Mouse (Mus musculus): Measurements from ENCODE around the gene Dlgap4. TPM values are rescaled to one million over a fixed set of nuclear protein-coding genes. Genes with fewer than 3 reads are reported as not detected.

The Dlgap4 gene
- polyA plus RNA-seq, 1 experiment from 2014 or later = 74.8 TPM

GRCm38 (mm10) chr2:156732109-156732508 lies 118.6 kb downstream of the Dlgap4 start:
- Histone ChIP-seq H3K4me2 (ENCODE audit: low read length) (no peak overlapping the region), H3K4me3 (ENCODE audit: low read depth, low read length) (no peak overlapping the region), H3K27me3 (replicated peaks; ENCODE audit: control insufficient read depth, insufficient read depth, low read length) (no peaks in the 10 kb centered on the region), H3K4me1 (replicated peaks; ENCODE audit: control insufficient read depth, insufficient read depth, low read length) (peaks cover 37% of the 10 kb centered on the region), H3K9ac (ENCODE audit: low read length) (no peak overlapping the region), H3K36me3 (ENCODE audit: control insufficient read depth, insufficient read depth, low read length) (no peaks in the 10 kb centered on the region), H3K9me3 (ENCODE audit: control insufficient read depth, low read length) (no peaks in the 10 kb centered on the region), H3K27ac (ENCODE audit: low read depth) (no peak overlapping the region)
- no peak for DNase-seq (ENCODE audit: low spot score)
- ATAC-seq (replicated peaks; ENCODE audit: low FRiP score, low TSS enrichment, low read depth) = no peak
- WGBS = 57% methylated on average over 6 of the region's 6 CpGs

- H3K4me1 ChIP-seq (replicated peaks; ENCODE audit: control insufficient read depth, insufficient read depth, low read length) = peaks cover 20% of the 10 kb centered on the region
- H3K27me3 ChIP-seq (replicated peaks; ENCODE audit: control insufficient read depth, insufficient read depth, low read length) = no peaks in the 10 kb centered on the region
- WGBS = 73% methylated on average over 3 of the region's 3 CpGs
- no peak overlapping the region for H3K4me3 ChIP-seq (ENCODE audit: low read depth, low read length)
- no peak overlapping the region for H3K27ac ChIP-seq (ENCODE audit: low read depth)
- DNase-seq (ENCODE audit: low spot score) (no peak), ATAC-seq (replicated peaks; ENCODE audit: low FRiP score, low TSS enrichment, low read depth) (no peak)
- no peaks in the 10 kb centered on the region for H3K9me3 ChIP-seq (ENCODE audit: control insufficient read depth, low read length)
- H3K4me2 ChIP-seq (ENCODE audit: low read length) = no peak overlapping the region
- no peak overlapping the region for H3K9ac ChIP-seq (ENCODE audit: low read length)
- no peaks in the 10 kb centered on the region for H3K36me3 ChIP-seq (ENCODE audit: control insufficient read depth, insufficient read depth, low read length)
Observed at GRCm38 (mm10) chr2:156735761-156736335, 122.3 kb downstream of the Dlgap4 start.

DNA sequence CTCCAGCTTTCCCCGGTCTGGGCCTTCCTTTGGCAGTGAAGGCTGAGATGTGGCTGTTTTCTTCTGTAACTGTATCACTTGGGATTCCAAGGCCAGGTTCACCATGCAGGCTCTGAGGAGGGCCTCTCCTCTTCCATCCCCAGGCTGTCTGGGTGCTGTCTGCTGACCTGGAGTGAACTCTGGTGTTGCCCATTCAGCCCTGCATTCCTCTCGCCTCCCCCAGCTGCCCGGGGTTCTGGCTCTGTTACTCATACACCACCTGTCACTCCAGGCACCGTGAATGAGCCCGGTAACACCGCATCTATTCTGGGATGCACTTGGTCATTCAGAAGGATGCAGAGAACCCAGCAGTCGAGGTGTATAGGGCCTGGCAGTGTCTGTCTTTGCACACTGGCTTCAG lies 123.3 kb downstream of the Dlgap4 start:
- no peak for ATAC-seq (replicated peaks; ENCODE audit: low FRiP score, low TSS enrichment, low read depth)
- Histone ChIP-seq H3K4me1 (replicated peaks; ENCODE audit: control insufficient read depth, insufficient read depth, low read length) (peaks cover 23% of the 10 kb centered on the region), H3K27ac (ENCODE audit: low read depth) (no peak overlapping the region), H3K36me3 (ENCODE audit: control insufficient read depth, insufficient read depth, low read length) (no peaks in the 10 kb centered on the region), H3K9ac (ENCODE audit: low read length) (no peak overlapping the region), H3K4me2 (ENCODE audit: low read length) (no peak overlapping the region), H3K27me3 (replicated peaks; ENCODE audit: control insufficient read depth, insufficient read depth, low read length) (no peaks in the 10 kb centered on the region), H3K9me3 (ENCODE audit: control insufficient read depth, low read length) (no peaks in the 10 kb centered on the region), H3K4me3 (ENCODE audit: low read depth, low read length) (no peak overlapping the region)
- 30% methylated on average over 7 of the region's 7 CpGs for WGBS
- no peak for DNase-seq (ENCODE audit: low spot score)

GRCm38 (mm10) chr2:156737976-156738375 lies 124.5 kb downstream of the Dlgap4 start:
- DNase-seq (ENCODE audit: low spot score) = no peak
- Histone ChIP-seq H3K4me1 (replicated peaks; ENCODE audit: control insufficient read depth, insufficient read depth, low read length) (peaks cover 22% of the 10 kb centered on the region), H3K27ac (ENCODE audit: low read depth) (no peak overlapping the region), H3K4me3 (ENCODE audit: low read depth, low read length) (no peak overlapping the region), H3K36me3 (ENCODE audit: control insufficient read depth, insufficient read depth, low read length) (no peaks in the 10 kb centered on the region), H3K4me2 (ENCODE audit: low read length) (no peak overlapping the region), H3K9me3 (ENCODE audit: control insufficient read depth, low read length) (no peaks in the 10 kb centered on the region), H3K9ac (ENCODE audit: low read length) (no peak overlapping the region), H3K27me3 (replicated peaks; ENCODE audit: control insufficient read depth, insufficient read depth, low read length) (no peaks in the 10 kb centered on the region)
- no peak for ATAC-seq (replicated peaks; ENCODE audit: low FRiP score, low TSS enrichment, low read depth)
- 69% methylated on average over 7 of the region's 7 CpGs for WGBS

DNA sequence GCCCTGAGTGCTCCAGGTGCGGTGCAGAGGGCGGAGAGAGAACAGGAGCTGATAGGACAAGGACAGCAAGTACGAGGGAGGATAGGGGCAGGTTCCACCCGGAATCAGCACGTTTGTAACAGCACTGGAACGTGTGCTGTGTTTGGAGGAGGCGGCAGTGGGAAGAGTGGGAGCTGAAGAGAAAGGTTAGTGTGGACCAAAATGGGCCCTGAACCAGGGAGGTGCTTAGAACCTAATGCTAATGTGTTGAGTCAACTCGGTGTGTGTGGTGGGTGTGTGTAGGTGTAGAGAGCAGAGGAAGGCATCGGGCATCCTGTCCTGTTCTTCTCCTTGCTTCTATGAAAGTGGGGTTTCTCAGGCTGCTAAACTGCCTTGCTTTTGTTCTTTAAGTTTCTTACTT lies 127.8 kb downstream of the Dlgap4 start:
- WGBS = 76% methylated on average over 9 of the region's 9 CpGs
- Histone ChIP-seq H3K27me3 (replicated peaks; ENCODE audit: control insufficient read depth, insufficient read depth, low read length) (no peaks in the 10 kb centered on the region), H3K4me1 (replicated peaks; ENCODE audit: control insufficient read depth, insufficient read depth, low read length) (peaks cover 13% of the 10 kb centered on the region), H3K27ac (ENCODE audit: low read depth) (no peak overlapping the region), H3K9me3 (ENCODE audit: control insufficient read depth, low read length) (no peaks in the 10 kb centered on the region), H3K4me3 (ENCODE audit: low read depth, low read length) (no peak overlapping the region), H3K9ac (ENCODE audit: low read length) (no peak overlapping the region), H3K4me2 (ENCODE audit: low read length) (no peak overlapping the region), H3K36me3 (ENCODE audit: control insufficient read depth, insufficient read depth, low read length) (peaks cover 9% of the 10 kb centered on the region)
- ATAC-seq (replicated peaks; ENCODE audit: low FRiP score, low TSS enrichment, low read depth) (no peak), DNase-seq (ENCODE audit: low spot score) (no peak)

DNA sequence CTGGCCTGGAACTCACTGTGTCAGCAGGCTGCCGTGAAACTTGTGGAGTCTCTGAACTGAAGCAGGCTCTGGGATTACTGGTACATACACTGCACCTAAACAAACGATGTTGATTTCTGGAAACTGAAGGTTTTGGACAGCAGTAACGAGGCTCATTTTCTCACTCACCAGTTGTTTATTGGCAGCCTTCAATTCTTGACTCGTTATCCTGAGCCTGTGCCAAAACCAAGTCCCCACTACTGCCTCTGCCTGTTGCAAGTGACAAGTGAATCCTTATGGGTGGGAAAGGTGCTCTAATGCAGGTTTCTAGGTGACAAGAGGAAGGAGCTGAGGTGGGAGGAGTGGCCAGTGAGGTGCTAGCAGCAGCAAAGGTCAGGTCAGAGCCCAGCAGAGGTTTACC lies 128.5 kb downstream of the Dlgap4 start:
- 51% methylated on average over 4 of the region's 4 CpGs for WGBS
- no peak overlapping the region for H3K9ac ChIP-seq (ENCODE audit: low read length)

DNA sequence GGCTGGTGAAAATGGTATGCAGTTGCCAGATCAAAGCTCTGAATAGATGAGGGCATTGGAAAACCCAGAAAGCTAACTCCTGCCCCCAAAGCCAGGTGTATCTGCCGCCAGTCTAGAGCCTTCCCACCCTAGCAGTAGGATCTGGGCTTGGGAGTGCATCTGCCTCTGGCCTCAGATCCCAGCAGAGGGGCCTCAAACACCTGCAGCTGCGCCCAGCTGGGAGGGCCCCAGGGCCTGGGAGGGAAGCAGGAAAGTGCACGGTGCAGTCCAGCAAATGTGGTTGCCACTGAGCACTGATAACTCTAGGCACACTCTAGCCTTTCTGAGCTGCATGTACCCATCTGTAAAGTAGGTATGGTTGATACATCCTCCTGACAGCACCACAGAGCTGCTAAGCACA lies 129.7 kb downstream of the Dlgap4 start:
- 62% methylated on average over 3 of the region's 3 CpGs for WGBS
- Histone ChIP-seq H3K36me3 (ENCODE audit: control insufficient read depth, insufficient read depth, low read length) (peaks cover 28% of the 10 kb centered on the region), H3K9ac (ENCODE audit: low read length) (no peak overlapping the region), H3K4me2 (ENCODE audit: low read length) (no peak overlapping the region), H3K27ac (ENCODE audit: low read depth) (no peak overlapping the region), H3K4me3 (ENCODE audit: low read depth, low read length) (no peak overlapping the region), H3K4me1 (replicated peaks; ENCODE audit: control insufficient read depth, insufficient read depth, low read length) (peaks cover 10% of the 10 kb centered on the region; the same call in 1 of the 2 replicates), H3K9me3 (ENCODE audit: control insufficient read depth, low read length) (no peaks in the 10 kb centered on the region), H3K27me3 (replicated peaks; ENCODE audit: control insufficient read depth, insufficient read depth, low read length) (no peaks in the 10 kb centered on the region)
- ATAC-seq (replicated peaks; ENCODE audit: low FRiP score, low TSS enrichment, low read depth) = no peak
- no peak for DNase-seq (ENCODE audit: low spot score)

More for the DNA sequence above, 128.5 kb downstream of the Dlgap4 start:
- Histone ChIP-seq H3K36me3 (ENCODE audit: control insufficient read depth, insufficient read depth, low read length) (peaks cover 16% of the 10 kb centered on the region), H3K4me3 (ENCODE audit: low read depth, low read length) (no peak overlapping the region), H3K9me3 (ENCODE audit: control insufficient read depth, low read length) (no peaks in the 10 kb centered on the region), H3K4me2 (ENCODE audit: low read length) (no peak overlapping the region), H3K27ac (ENCODE audit: low read depth) (no peak overlapping the region), H3K4me1 (replicated peaks; ENCODE audit: control insufficient read depth, insufficient read depth, low read length) (peaks cover 10% of the 10 kb centered on the region; the same call in 1 of the 2 replicates), H3K27me3 (replicated peaks; ENCODE audit: control insufficient read depth, insufficient read depth, low read length) (no peaks in the 10 kb centered on the region)
- DNase-seq (ENCODE audit: low spot score) = no peak
- no peak for ATAC-seq (replicated peaks; ENCODE audit: low FRiP score, low TSS enrichment, low read depth)

GRCm38 (mm10) chr2:156744414-156744813 lies 130.9 kb downstream of the Dlgap4 start:
- no peak overlapping the region for H3K9ac ChIP-seq (ENCODE audit: low read length)
- no peak overlapping the region for H3K27ac ChIP-seq (ENCODE audit: low read depth)
- no peaks in the 10 kb centered on the region for H3K9me3 ChIP-seq (ENCODE audit: control insufficient read depth, low read length)
- H3K27me3 ChIP-seq (replicated peaks; ENCODE audit: control insufficient read depth, insufficient read depth, low read length) = no peaks in the 10 kb centered on the region
- ATAC-seq (replicated peaks; ENCODE audit: low FRiP score, low TSS enrichment, low read depth) = no peak
- 93% methylated on average over 5 of the region's 5 CpGs for WGBS
- no peak for DNase-seq (ENCODE audit: low spot score)
- no peak overlapping the region for H3K4me3 ChIP-seq (ENCODE audit: low read depth, low read length)
- peaks cover 40% of the 10 kb centered on the region for H3K36me3 ChIP-seq (ENCODE audit: control insufficient read depth, insufficient read depth, low read length)
- peaks cover 10% of the 10 kb centered on the region; the same call in 1 of the 2 replicates for H3K4me1 ChIP-seq (replicated peaks; ENCODE audit: control insufficient read depth, insufficient read depth, low read length)
- no peak overlapping the region for H3K4me2 ChIP-seq (ENCODE audit: low read length)

GRCm38 (mm10) chr2:156747315-156747714 lies 133.8 kb downstream of the Dlgap4 start:
- Histone ChIP-seq H3K36me3 (ENCODE audit: control insufficient read depth, insufficient read depth, low read length) (peaks cover 63% of the 10 kb centered on the region), H3K4me1 (replicated peaks; ENCODE audit: control insufficient read depth, insufficient read depth, low read length) (0 out of 2 replicates have a peak, but pooled peaks cover 3% of the 10 kb centered on the region), H3K9ac (ENCODE audit: low read length) (no peak overlapping the region), H3K4me2 (ENCODE audit: low read length) (no peak overlapping the region), H3K4me3 (ENCODE audit: low read depth, low read length) (no peak overlapping the region), H3K27me3 (replicated peaks; ENCODE audit: control insufficient read depth, insufficient read depth, low read length) (no peaks in the 10 kb centered on the region), H3K27ac (ENCODE audit: low read depth) (no peak overlapping the region), H3K9me3 (ENCODE audit: control insufficient read depth, low read length) (no peaks in the 10 kb centered on the region)
- whole genome bisulfite sequencing = 89% methylated on average over 3 of the region's 3 CpGs
- ATAC-seq (replicated peaks; ENCODE audit: low FRiP score, low TSS enrichment, low read depth) (no peak), DNase-seq (ENCODE audit: low spot score) (no peak)

Data from intestine, embryonic 14.5 days (tissue).